Mouse (Mus musculus) thymus, postnatal 10 days (tissue): ENCODE results near the gene Alms1.
"Not testable (repeated sequence)": the region's sequence is repeated elsewhere in the genome, so short reads cannot be mapped to it uniquely, and the experiment has no call there.

ENCODE experiments used
- DNase-seq, 2 experiments: peaks; one replicate each; pipeline ENCODE4 v3.0.0; 2021; ENCODE audit warnings: low spot score in 2 of 2

Gene Alms1

GRCm38 (mm10) chr6:85587396-85588143, at the start of gene Alms1:
Alms1 (plus strand) TSS chr6:85587531.
- DNase-seq = peak; percentile 85 to 90

GRCm38 (mm10) chr6:85543351-85544175, 43.8 kb upstream of the Alms1 start:
- no peak for DNase-seq

GRCm38 (mm10) chr6:85544251-85544881, 43.0 kb upstream of the Alms1 start:
- DNase-seq = no peak

- DNase-seq = no peak
Measured at GRCm38 (mm10) chr6:85547642-85548041, 39.7 kb upstream of the Alms1 start.

GRCm38 (mm10) chr6:85562374-85562773, 25.0 kb upstream of the Alms1 start:
- no peak for DNase-seq

GRCm38 (mm10) chr6:85572816-85573215, 14.5 kb upstream of the Alms1 start:
- DNase-seq = no peak

GRCm38 (mm10) chr6:85581688-85582087, 5.6 kb upstream of the Alms1 start:
- no peak for DNase-seq

GRCm38 (mm10) chr6:85584612-85585011, 2.7 kb upstream of the Alms1 start:
- no peak for DNase-seq

- DNase-seq = peak in 1 of 2 experiments; percentile 9
Measured at GRCm38 (mm10) chr6:85586805-85587367, 445 bp upstream of the Alms1 start.

GRCm38 (mm10) chr6:85588164-85588563, 833 bp downstream of the Alms1 start:
- no peak for DNase-seq

- DNase-seq = no peak
Measured at GRCm38 (mm10) chr6:85588568-85588967, 1.2 kb downstream of the Alms1 start.

- no peak for DNase-seq
Measured at GRCm38 (mm10) chr6:85590116-85590515, 2.8 kb downstream of the Alms1 start.

GRCm38 (mm10) chr6:85599310-85599709, 12.0 kb downstream of the Alms1 start:
- DNase-seq = no peak

GRCm38 (mm10) chr6:85610511-85610910, 23.2 kb downstream of the Alms1 start:
- DNase-seq = no peak

- DNase-seq = no peak
Measured at GRCm38 (mm10) chr6:85620826-85621225, 33.5 kb downstream of the Alms1 start.

- DNase-seq = no peak
Measured at GRCm38 (mm10) chr6:85621600-85621999, 34.3 kb downstream of the Alms1 start.

- no peak for DNase-seq
Measured at GRCm38 (mm10) chr6:85624511-85624910, 37.2 kb downstream of the Alms1 start.

GRCm38 (mm10) chr6:85633165-85633564, 45.8 kb downstream of the Alms1 start:
- no peak for DNase-seq

GRCm38 (mm10) chr6:85653244-85653643, 65.9 kb downstream of the Alms1 start:
- no peak for DNase-seq

GRCm38 (mm10) chr6:85701943-85702342, 114.6 kb downstream of the Alms1 start:
- DNase-seq = not testable (repeated sequence)

- DNase-seq = not testable (repeated sequence)
Measured at GRCm38 (mm10) chr6:85709206-85709605, 121.9 kb downstream of the Alms1 start.

GRCm38 (mm10) chr6:85709607-85710006, 122.3 kb downstream of the Alms1 start:
- not testable (repeated sequence) for DNase-seq
